Mouse (Mus musculus): ENCODE results near the gene Scimp. TPM values are rescaled to one million over a fixed set of nuclear protein-coding genes. Genes with fewer than 3 reads are reported as not detected.

Scimp gene
- polyA plus RNA-seq, 1 experiment: not detected

DNA sequence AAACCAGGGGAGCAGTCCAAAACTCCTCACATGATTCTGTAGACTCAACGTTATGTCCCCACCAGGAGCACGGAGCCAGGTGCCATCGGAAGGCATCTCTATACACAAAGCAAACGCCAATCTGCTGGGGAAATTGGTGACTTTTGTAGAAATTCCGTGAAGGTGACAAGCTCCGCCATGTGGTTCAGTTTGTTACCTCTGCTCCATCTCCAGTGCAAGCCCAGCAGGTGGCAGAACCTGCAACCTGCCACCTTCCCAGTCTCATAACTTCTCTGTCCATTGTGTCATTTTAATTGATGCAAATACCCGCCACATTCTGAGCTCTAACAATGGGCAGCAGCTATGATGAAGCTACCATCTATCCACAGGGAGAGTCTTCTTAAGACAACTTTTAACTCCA, 57.4 kb downstream of the Scimp start:
- no peak overlapping the region for H3K4me3 ChIP-seq (ENCODE audit: insufficient read depth, poor library complexity, severe bottlenecking)
- H3ac ChIP-seq (ENCODE audit: control insufficient read depth, insufficient read length, low read depth): no peak overlapping the region
- H3K79me3 ChIP-seq (ENCODE audit: low read depth): no peaks in the 10 kb centered on the region
- TF ChIP-seq FOSL1 (IDR thresholded peaks at IDR 0.05; ENCODE audit: insufficient read depth, low read length, poor library complexity, severe bottlenecking): no peak
- no peak for TF ChIP-seq MAX (IDR thresholded peaks at IDR 0.05)
- no peak for TF ChIP-seq CEBPB (IDR thresholded peaks at IDR 0.05; ENCODE audit: low read depth)
- no peak for TF ChIP-seq MYOD1 (IDR thresholded peaks at IDR 0.05; ENCODE audit: control insufficient read depth, insufficient read length, low read depth)
- TF ChIP-seq USF1 (IDR thresholded peaks at IDR 0.05; ENCODE audit: low read depth): no peak
- no peaks in the 10 kb centered on the region for H3K36me3 ChIP-seq (ENCODE audit: control insufficient read depth, insufficient read depth)
- H3K27me3 ChIP-seq (ENCODE audit: control insufficient read depth, insufficient read depth, insufficient read length): no peaks in the 10 kb centered on the region
- no peaks in the 10 kb centered on the region for H3K79me2 ChIP-seq (ENCODE audit: control insufficient read depth, insufficient read depth)

DNA sequence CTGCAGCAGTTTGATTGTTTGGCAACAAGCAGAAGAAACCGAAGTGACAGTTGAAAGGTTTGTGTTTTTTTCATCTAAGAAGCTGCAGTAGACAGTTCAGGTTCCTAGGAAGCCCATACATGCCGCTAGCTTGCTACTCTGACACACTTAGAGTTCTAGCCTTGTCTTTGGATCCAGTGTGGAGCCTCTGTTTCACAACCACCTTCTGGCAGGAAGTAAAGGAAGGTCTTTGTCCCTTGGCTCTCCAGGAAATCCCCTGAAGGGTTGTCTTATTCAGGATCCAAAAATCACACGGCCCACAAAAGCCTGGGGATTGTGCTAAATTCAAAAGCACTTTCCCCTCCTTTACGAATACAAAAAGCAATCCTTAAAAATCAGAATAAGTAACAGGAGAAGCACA, 57.9 kb downstream of the Scimp start:
- no peaks in the 10 kb centered on the region for H3K79me2 ChIP-seq (ENCODE audit: control insufficient read depth, insufficient read depth)
- H3K36me3 ChIP-seq (ENCODE audit: control insufficient read depth, insufficient read depth): no peaks in the 10 kb centered on the region
- H3K4me3 ChIP-seq (ENCODE audit: insufficient read depth, poor library complexity, severe bottlenecking): no peak overlapping the region
- no peak for TF ChIP-seq FOSL1 (IDR thresholded peaks at IDR 0.05; ENCODE audit: insufficient read depth, low read length, poor library complexity, severe bottlenecking)
- TF ChIP-seq USF1 (IDR thresholded peaks at IDR 0.05; ENCODE audit: low read depth): no peak
- no peak for TF ChIP-seq CEBPB (IDR thresholded peaks at IDR 0.05; ENCODE audit: low read depth)
- TF ChIP-seq MAX (IDR thresholded peaks at IDR 0.05): no peak
- TF ChIP-seq MYOD1 (IDR thresholded peaks at IDR 0.05; ENCODE audit: control insufficient read depth, insufficient read length, low read depth): no peak
- TF ChIP-seq CTCF (IDR thresholded peaks at IDR 0.05; ENCODE audit: control insufficient read depth, insufficient read depth, insufficient read length): no peak
- no peak for TF ChIP-seq MYOG (IDR thresholded peaks at IDR 0.05; ENCODE audit: control insufficient read depth, extremely low read depth, insufficient read length)
- no peaks in the 10 kb centered on the region for H3K27me3 ChIP-seq (ENCODE audit: control insufficient read depth, insufficient read depth, insufficient read length)
- no peak overlapping the region for H3ac ChIP-seq (ENCODE audit: control insufficient read depth, insufficient read length, low read depth)
- H3K79me3 ChIP-seq (ENCODE audit: low read depth): no peaks in the 10 kb centered on the region

GRCm38 (mm10) chr11:70753146-70753545, 59.2 kb downstream of the Scimp start:
- no peak overlapping the region for H3K4me3 ChIP-seq (ENCODE audit: insufficient read depth, poor library complexity, severe bottlenecking)
- H3K79me2 ChIP-seq (ENCODE audit: control insufficient read depth, insufficient read depth): no peaks in the 10 kb centered on the region
- no peaks in the 10 kb centered on the region for H3K36me3 ChIP-seq (ENCODE audit: control insufficient read depth, insufficient read depth)
- H3ac ChIP-seq (ENCODE audit: control insufficient read depth, insufficient read length, low read depth): no peak overlapping the region
- no peaks in the 10 kb centered on the region for H3K79me3 ChIP-seq (ENCODE audit: low read depth)
- H3K27me3 ChIP-seq (ENCODE audit: control insufficient read depth, insufficient read depth, insufficient read length): no peaks in the 10 kb centered on the region
- TF ChIP-seq MYOG (IDR thresholded peaks at IDR 0.05; ENCODE audit: control insufficient read depth, extremely low read depth, insufficient read length) (no peak), MYOD1 (IDR thresholded peaks at IDR 0.05; ENCODE audit: control insufficient read depth, insufficient read length, low read depth) (no peak), CTCF (IDR thresholded peaks at IDR 0.05; ENCODE audit: control insufficient read depth, insufficient read depth, insufficient read length) (no peak), FOSL1 (IDR thresholded peaks at IDR 0.05; ENCODE audit: insufficient read depth, low read length, poor library complexity, severe bottlenecking) (no peak), MAX (IDR thresholded peaks at IDR 0.05) (no peak), USF1 (IDR thresholded peaks at IDR 0.05; ENCODE audit: low read depth) (no peak)

DNA sequence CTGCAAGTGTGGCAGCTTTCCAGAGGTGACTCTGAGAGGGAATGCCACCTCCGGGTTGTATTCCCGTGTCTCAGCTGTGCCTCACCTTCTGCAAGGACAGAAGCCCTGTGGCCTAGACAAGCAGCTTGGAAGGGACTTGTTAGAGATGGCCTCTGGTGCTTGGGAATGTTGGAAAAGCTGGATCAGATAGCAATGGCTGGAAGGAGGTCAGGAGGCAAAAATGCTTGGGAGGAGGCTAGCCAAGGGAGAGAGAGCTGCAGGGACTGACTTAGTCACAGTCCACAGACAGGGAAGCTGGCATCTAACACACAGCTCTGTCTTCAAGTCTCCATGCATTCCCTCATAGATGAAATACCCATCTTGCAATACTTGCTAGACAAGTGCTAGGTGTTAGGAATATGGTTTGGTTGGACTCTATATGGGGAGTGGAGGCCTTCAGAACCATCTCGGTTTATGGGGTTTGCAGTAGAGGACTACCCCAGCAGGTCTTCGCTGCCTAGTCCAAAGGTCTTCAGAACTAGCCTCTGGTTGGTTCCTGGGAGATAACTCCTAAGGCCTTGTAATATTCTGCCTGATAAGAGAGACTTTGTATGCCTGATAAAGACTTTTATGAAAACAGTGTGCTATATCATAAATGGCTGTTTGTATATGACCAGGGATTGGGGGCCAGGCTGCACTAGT, 59.9 kb downstream of the Scimp start:
- no peak overlapping the region for H3K4me3 ChIP-seq (ENCODE audit: insufficient read depth, poor library complexity, severe bottlenecking)
- no peaks in the 10 kb centered on the region for H3K79me3 ChIP-seq (ENCODE audit: low read depth)
- TF ChIP-seq CEBPB (IDR thresholded peaks at IDR 0.05; ENCODE audit: low read depth): no peak
- no peak for TF ChIP-seq USF1 (IDR thresholded peaks at IDR 0.05; ENCODE audit: low read depth)
- no peak for TF ChIP-seq FOSL1 (IDR thresholded peaks at IDR 0.05; ENCODE audit: insufficient read depth, low read length, poor library complexity, severe bottlenecking)
- no peak for TF ChIP-seq MAX (IDR thresholded peaks at IDR 0.05)
- TF ChIP-seq CTCF (IDR thresholded peaks at IDR 0.05; ENCODE audit: control insufficient read depth, insufficient read depth, insufficient read length): no peak
- TF ChIP-seq MYOD1 (IDR thresholded peaks at IDR 0.05; ENCODE audit: control insufficient read depth, insufficient read length, low read depth): no peak
- no peak for TF ChIP-seq MYOG (IDR thresholded peaks at IDR 0.05; ENCODE audit: control insufficient read depth, extremely low read depth, insufficient read length)
- no peaks in the 10 kb centered on the region for H3K79me2 ChIP-seq (ENCODE audit: control insufficient read depth, insufficient read depth)
- no peaks in the 10 kb centered on the region for H3K27me3 ChIP-seq (ENCODE audit: control insufficient read depth, insufficient read depth, insufficient read length)
- H3K36me3 ChIP-seq (ENCODE audit: control insufficient read depth, insufficient read depth): no peaks in the 10 kb centered on the region
- H3ac ChIP-seq (ENCODE audit: control insufficient read depth, insufficient read length, low read depth): no peak overlapping the region

DNA sequence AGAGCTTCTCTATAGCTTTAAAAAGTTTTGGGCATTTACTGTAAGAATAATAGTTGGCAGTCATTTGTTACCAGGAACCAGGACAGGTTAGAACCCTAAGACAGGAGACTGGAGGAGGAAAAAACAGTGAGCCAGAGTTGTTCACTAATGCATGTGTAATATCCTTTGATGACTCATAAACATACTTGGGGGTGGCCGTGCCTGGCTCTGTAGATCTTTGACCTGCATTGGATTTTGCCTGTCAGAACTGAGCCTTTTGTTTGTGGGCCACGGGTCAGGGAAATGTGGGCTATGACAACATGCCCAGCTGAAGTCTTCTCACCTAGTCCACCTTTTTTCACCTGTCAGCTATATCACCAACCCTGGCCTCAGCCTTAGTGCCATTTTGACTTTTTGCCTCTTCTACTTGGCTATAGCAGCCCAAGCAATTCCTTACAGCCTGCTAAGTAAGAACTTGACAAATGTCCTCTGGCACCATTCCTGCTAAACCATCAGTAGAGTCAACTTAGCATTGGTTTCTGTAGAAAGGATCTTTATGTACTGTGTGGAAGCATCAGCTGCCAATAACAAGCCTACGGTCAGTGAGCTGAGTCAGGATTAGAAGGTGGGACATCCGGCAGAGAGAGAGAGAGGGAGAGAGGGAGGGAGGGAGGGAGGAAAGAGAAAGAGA, 64.4 kb downstream of the Scimp start:
- TF ChIP-seq MAX (IDR thresholded peaks at IDR 0.05) (no peak), CEBPB (IDR thresholded peaks at IDR 0.05; ENCODE audit: low read depth) (peak; percentile 6)
- Histone ChIP-seq H3K27me3 (ENCODE audit: control insufficient read depth, insufficient read depth, insufficient read length) (no peaks in the 10 kb centered on the region), H3K36me3 (ENCODE audit: control insufficient read depth, insufficient read depth) (no peaks in the 10 kb centered on the region), H3K4me3 (ENCODE audit: insufficient read depth, poor library complexity, severe bottlenecking) (no peak overlapping the region), H3K79me3 (ENCODE audit: low read depth) (no peaks in the 10 kb centered on the region), H3ac (ENCODE audit: control insufficient read depth, insufficient read length, low read depth) (no peak overlapping the region), H3K79me2 (ENCODE audit: control insufficient read depth, insufficient read depth) (no peaks in the 10 kb centered on the region)

DNA sequence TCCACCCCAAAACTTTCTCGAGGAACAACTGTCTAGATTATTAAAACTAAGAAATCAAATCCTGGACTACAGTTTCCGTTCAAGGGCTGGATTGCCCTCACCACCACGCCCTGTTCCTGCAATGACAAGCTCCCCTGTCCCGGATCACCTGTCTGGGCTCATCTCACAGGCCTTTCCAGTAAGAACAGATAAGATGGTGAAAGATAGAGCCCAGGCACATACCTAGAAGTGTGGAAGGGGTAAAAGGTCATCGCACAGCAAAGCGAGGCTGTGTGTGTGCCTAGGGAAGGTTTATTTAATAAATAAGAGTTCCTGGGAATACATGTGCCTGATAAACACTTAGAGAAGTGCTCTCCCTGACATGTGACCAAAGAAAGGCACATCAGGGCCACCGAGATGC, 66.8 kb downstream of the Scimp start:
- Histone ChIP-seq H3K79me2 (ENCODE audit: control insufficient read depth, insufficient read depth) (no peaks in the 10 kb centered on the region), H3K36me3 (ENCODE audit: control insufficient read depth, insufficient read depth) (no peaks in the 10 kb centered on the region), H3K27me3 (ENCODE audit: control insufficient read depth, insufficient read depth, insufficient read length) (no peaks in the 10 kb centered on the region), H3ac (ENCODE audit: control insufficient read depth, insufficient read length, low read depth) (no peak overlapping the region), H3K4me3 (ENCODE audit: insufficient read depth, poor library complexity, severe bottlenecking) (no peak overlapping the region), H3K79me3 (ENCODE audit: low read depth) (no peaks in the 10 kb centered on the region)
- TF ChIP-seq CEBPB (IDR thresholded peaks at IDR 0.05; ENCODE audit: low read depth): no peak

Measured in C2C12 (cell line).